Comparison of ENCODE assay signal across 3 mouse cellular contexts in genomic region chr3:103960622-103961021, GRCm38 (mm10).
TF ChIP-seq lines count a peak whose summit lies in the region.

No protein-coding gene starts in this region.

TF ChIP-seq in CH12.LX, 34 proteins besides CTCF, POLR2A, EP300 and RAD21:
- peak; percentile 76 for TF ChIP-seq MAFK (IDR thresholded peaks at IDR 0.05; ENCODE audit: insufficient replicate concordance, low read length)
- no peak for TF ChIP-seq SIN3A (IDR thresholded peaks at IDR 0.05; ENCODE audit: low read length)
- TF ChIP-seq TBP (conservative IDR thresholded peaks at IDR 0.05; ENCODE audit: low read depth, low read length), result no peak
- TF ChIP-seq NELFE (IDR thresholded peaks at IDR 0.05; ENCODE audit: low read depth, low read length), result no peak

TF ChIP-seq in ES-E14, 5 proteins besides CTCF, POLR2A, EP300 and RAD21 (continued from another document):
- TF ChIP-seq ZC3H11A (IDR thresholded peaks at IDR 0.05; ENCODE audit: borderline replicate concordance, low read depth, low read length), result no peak
- no peak for TF ChIP-seq ZNF384 (IDR thresholded peaks at IDR 0.05; ENCODE audit: low read depth, low read length)
- no peak for TF ChIP-seq HCFC1 (IDR thresholded peaks at IDR 0.05; ENCODE audit: borderline replicate concordance, insufficient read depth, low read length)
- no peak for TF ChIP-seq CHD2 (IDR thresholded peaks at IDR 0.05; ENCODE audit: low read depth, low read length)

TF ChIP-seq in MEL, 35 proteins besides CTCF, POLR2A, EP300 and RAD21:
- TF ChIP-seq MAFK (IDR thresholded peaks at IDR 0.05; ENCODE audit: borderline replicate concordance, low read depth, low read length) (peak; percentile 56; the same call in 1 of the 2 replicates), TAL1 (IDR thresholded peaks at IDR 0.05; ENCODE audit: low read length) (no peak)
